Mouse (Mus musculus) liver, embryonic 11.5 days (tissue): ENCODE data around the gene Scg5. TPM values are rescaled to one million over a fixed set of nuclear protein-coding genes. Genes with fewer than 3 reads are reported as not detected.

Experiments
- ATAC-seq: fragments of 200-750 bp; cut with Nextera tagmentation; replicated peaks from 2 replicates; pipeline ENCODE4 v1.8.0; 2017; ENCODE audit warnings: moderate number of reproducible peaks, mild to moderate bottlenecking, moderate TSS enrichment, moderate library complexity; ENCODE audit not compliant: low FRiP score
- DNase-seq: peaks from one replicate; pipeline ENCODE4 v3.0.0-alpha.2; 2017; ENCODE audit warnings: low spot score
- H3K27ac ChIP-seq: fragments of 300-500 bp; sonication (generic); 2 replicates; pipeline ENCODE4 v1.5.1; 2014; ENCODE audit warnings: mild to moderate bottlenecking, low read depth, low read length, control low read depth
- H3K27me3 ChIP-seq: fragments of 300-500 bp; sonication (generic); replicated peaks from 2 replicates; pipeline ENCODE4 v1.6.1; 2014; ENCODE audit warnings: low read length, mixed read lengths; ENCODE audit not compliant: control insufficient read depth, insufficient read depth
- H3K36me3 ChIP-seq: fragments of 300-500 bp; sonication (generic); 2 replicates; pipeline ENCODE4 v1.6.1; 2014; ENCODE audit warnings: mild to moderate bottlenecking, low read length, moderate library complexity, mixed read lengths; ENCODE audit not compliant: control insufficient read depth, insufficient read depth
- H3K4me1 ChIP-seq: fragments of 300-500 bp; sonication (generic); replicated peaks from 2 replicates; pipeline ENCODE4 v1.6.1; 2014; ENCODE audit warnings: low read length, mixed read lengths; ENCODE audit not compliant: control insufficient read depth, insufficient read depth
- H3K4me2 ChIP-seq: fragments of 300-500 bp; sonication (generic); 2 replicates; pipeline ENCODE4 v1.6.1; 2014; ENCODE audit warnings: mild to moderate bottlenecking, control low read depth, moderate library complexity
- H3K4me3 ChIP-seq: fragments of 300-500 bp; sonication (generic); 2 replicates; pipeline ENCODE4 v1.5.1; 2014; ENCODE audit warnings: low read depth, low read length, control low read depth
- H3K9ac ChIP-seq: fragments of 300-500 bp; sonication (generic); 2 replicates; pipeline ENCODE4 v1.6.1; 2014; ENCODE audit warnings: low read depth, low read length, control low read depth
- H3K9me3 ChIP-seq: fragments of 300-500 bp; sonication (generic); 2 replicates; pipeline ENCODE4 v1.6.1; 2016; ENCODE audit warnings: low read length, inconsistent platforms, mixed read lengths; ENCODE audit not compliant: control insufficient read depth
- WGBS: fragments of 180-500 bp; shearing (Covaris S2); extraction: QIAGEN DNeasy Blood & Tissue Kit; methylation state at CpG from one replicate; pipeline ENCODE4 v1.1.7; 2014; 5-methylcytosine and 5-hydroxymethylcytosine counted together
- polyA plus RNA-seq: library from polyadenylated mRNA; unstranded; fragments of >200 nt; fragmentation: Nextera tagmentation; extraction: Ambion mirVana; gene quantifications from 2 replicates; pipeline ENCODE4 v1.2.1, GENCODE M21; 2014

Gene Scg5
- 0.32 and 0.44 TPM in 2 replicates for polyA plus RNA-seq

- H3K27ac ChIP-seq = no peak within 1 kb of the TSS
These were observed at the start of gene Scg5 for GRCm38 (mm10) chr2:113828943-113829882. Scg5 (minus strand) TSS chr2:113829121.

GRCm38 (mm10) chr2:113870115-113870514 is 41.2 kb upstream of the Scg5 start:
- Histone ChIP-seq H3K4me1 (no peaks in the 10 kb centered on the region), H3K4me2 (no peak overlapping the region), H3K9me3 (no peaks in the 10 kb centered on the region), H3K36me3 (no peaks in the 10 kb centered on the region), H3K9ac (no peak overlapping the region), H3K4me3 (no peak overlapping the region), H3K27me3 (no peaks in the 10 kb centered on the region), H3K27ac (no peak overlapping the region)
- no peak for ATAC-seq
- 76% methylated on average over 1 of the region's 1 CpGs for WGBS
- DNase-seq = no peak

More at GRCm38 (mm10) chr2:113828943-113829882, at the start of gene Scg5:
- H3K9ac ChIP-seq = no peak within 1 kb of the TSS
- no peaks in the 10 kb centered on the region for H3K27me3 ChIP-seq
- H3K4me1 ChIP-seq = 0 out of 2 replicates have a peak, but pooled peaks cover 3% of the 10 kb centered on the region
- H3K36me3 ChIP-seq = peaks cover 17% of the 10 kb centered on the region
- ATAC-seq (peak; percentile 50), DNase-seq (peak; percentile 50)
- H3K9me3 ChIP-seq = 0 out of 2 replicates have a peak, but pooled peaks cover 2% of the 10 kb centered on the region
- H3K4me2 ChIP-seq = peak within 1 kb of the TSS; percentile 45
- 18% methylated on average over 23 of the region's 23 CpGs for WGBS
- peak within 1 kb of the TSS; percentile 13 for H3K4me3 ChIP-seq

- H3K27me3 ChIP-seq = no peaks in the 10 kb centered on the region
- H3K4me1 ChIP-seq = no peaks in the 10 kb centered on the region
- H3K36me3 ChIP-seq = no peaks in the 10 kb centered on the region
- 87% methylated on average over 4 of the region's 4 CpGs for WGBS
- H3K9me3 ChIP-seq = no peaks in the 10 kb centered on the region
- H3K9ac ChIP-seq = no peak overlapping the region
- DNase-seq (no peak), ATAC-seq (no peak)
- H3K27ac ChIP-seq = no peak overlapping the region
- H3K4me3 ChIP-seq = no peak overlapping the region
- H3K4me2 ChIP-seq = no peak overlapping the region
These were observed 39.5 kb upstream of the Scg5 start for GRCm38 (mm10) chr2:113868404-113868803.

GRCm38 (mm10) chr2:113866155-113866554 is 37.2 kb upstream of the Scg5 start:
- H3K27me3 ChIP-seq = no peaks in the 10 kb centered on the region
- no peak overlapping the region for H3K4me2 ChIP-seq
- no peak overlapping the region for H3K27ac ChIP-seq
- H3K9me3 ChIP-seq = no peaks in the 10 kb centered on the region
- no peaks in the 10 kb centered on the region for H3K4me1 ChIP-seq
- WGBS = 37% methylated on average over 2 of the region's 2 CpGs
- DNase-seq (no peak), ATAC-seq (no peak)
- H3K36me3 ChIP-seq = no peaks in the 10 kb centered on the region
- no peak overlapping the region for H3K4me3 ChIP-seq
- no peak overlapping the region for H3K9ac ChIP-seq

GRCm38 (mm10) chr2:113849141-113849540 is 20.2 kb upstream of the Scg5 start:
- peak overlapping the region; percentile 82 for H3K9ac ChIP-seq
- peaks cover 13% of the 10 kb centered on the region for H3K36me3 ChIP-seq
- H3K9me3 ChIP-seq = no peaks in the 10 kb centered on the region
- ATAC-seq (peak; percentile 5; the same call in 1 of the 2 replicates), DNase-seq (no peak)
- H3K27ac ChIP-seq = no peak overlapping the region
- H3K4me1 ChIP-seq = peaks cover 11% of the 10 kb centered on the region
- peak overlapping the region; percentile 73 for H3K4me2 ChIP-seq
- H3K27me3 ChIP-seq = no peaks in the 10 kb centered on the region
- H3K4me3 ChIP-seq = peak overlapping the region; percentile 89
- WGBS = 9% methylated on average over 3 of the region's 3 CpGs

- Histone ChIP-seq H3K27me3 (no peaks in the 10 kb centered on the region), H3K4me3 (peak within 1 kb of the TSS; percentile 89), H3K36me3 (peaks cover 13% of the 10 kb centered on the region), H3K27ac (peak within 1 kb of the TSS; percentile 89), H3K4me2 (peak within 1 kb of the TSS; percentile 73), H3K9me3 (no peaks in the 10 kb centered on the region), H3K9ac (peak within 1 kb of the TSS; percentile 82), H3K4me1 (peaks cover 11% of the 10 kb centered on the region)
- ATAC-seq (peak; percentile 96), DNase-seq (peak; percentile 87)
- under 1% methylated on average over 48 of the region's 48 CpGs for WGBS
These were observed 19.6 kb upstream of the Scg5 start, which contains the start of gene Arhgap11a for GRCm38 (mm10) chr2:113848245-113849121. Arhgap11a (minus strand) TSS chr2:113848661.

- H3K4me3 ChIP-seq = peak overlapping the region; percentile 89
- H3K27ac ChIP-seq = peak overlapping the region; percentile 89
- H3K36me3 ChIP-seq = peaks cover 13% of the 10 kb centered on the region
- DNase-seq = no peak
- peak; percentile 4 for ATAC-seq
- peak overlapping the region; percentile 82 for H3K9ac ChIP-seq
- no peaks in the 10 kb centered on the region for H3K27me3 ChIP-seq
- no peaks in the 10 kb centered on the region for H3K9me3 ChIP-seq
- H3K4me1 ChIP-seq = peaks cover 11% of the 10 kb centered on the region
- peak overlapping the region; percentile 73 for H3K4me2 ChIP-seq
- WGBS = under 1% methylated on average over 24 of the region's 24 CpGs
These were observed 18.8 kb upstream of the Scg5 start for GRCm38 (mm10) chr2:113847678-113848244.

- DNase-seq = no peak
- Histone ChIP-seq H3K27ac (no peak overlapping the region), H3K4me1 (peaks cover 11% of the 10 kb centered on the region), H3K27me3 (no peaks in the 10 kb centered on the region), H3K36me3 (peaks cover 18% of the 10 kb centered on the region), H3K4me3 (no peak overlapping the region), H3K9ac (no peak overlapping the region), H3K9me3 (no peaks in the 10 kb centered on the region), H3K4me2 (no peak overlapping the region)
- 85% methylated on average over 4 of the region's 4 CpGs for WGBS
- no peak for ATAC-seq
These were observed 16.2 kb upstream of the Scg5 start for GRCm38 (mm10) chr2:113845081-113845480.
